Mouse (Mus musculus) CH12.LX (cell line): Measurements from ENCODE around the gene Hnf1a. TPM values are rescaled to one million over a fixed set of nuclear protein-coding genes. Genes with fewer than 3 reads are reported as not detected.

ENCODE experiments used
- DNase-seq: peaks from one replicate; pipeline ENCODE4 v3.0.0-alpha.2; 2013; ENCODE audit errors: extremely low read depth
- H3K27ac ChIP-seq: 2 replicates; pipeline ENCODE4 v1.5.1; 2012; ENCODE audit warnings: low read depth, mild to moderate bottlenecking, control low read depth, moderate library complexity; ENCODE audit not compliant: insufficient read depth
- H3K27me3 ChIP-seq: replicated peaks from 2 replicates; pipeline ENCODE3; 2012; ENCODE audit warnings: inconsistent platforms
- H3K36me3 ChIP-seq, 2 experiments: replicated peaks in 1 of 2; 2 replicates each; pipeline versions ENCODE3 to v1.6.1; 2012; ENCODE audit warnings: inconsistent platforms in 1 of 2, low read length in 1 of 2, mild to moderate bottlenecking in 1 of 2, mixed read lengths in 1 of 2, moderate library complexity in 1 of 2; ENCODE audit not compliant: control insufficient read depth in 1 of 2, insufficient read depth in 1 of 2
- H3K4me1 ChIP-seq, 2 experiments: 2 replicates each; pipeline ENCODE4 v1.6.1; 2012; ENCODE audit warnings: inconsistent platforms in 1 of 2, moderate library complexity in 1 of 2; ENCODE audit not compliant: insufficient read depth in 2 of 2, control insufficient read depth in 1 of 2
- H3K4me2 ChIP-seq: 2 replicates; pipeline ENCODE4 v1.6.1; 2012; ENCODE audit warnings: low read depth, mild to moderate bottlenecking, control low read depth; ENCODE audit not compliant: poor library complexity, insufficient read depth, severe bottlenecking
- H3K4me3 ChIP-seq, 3 experiments: fragments of 150-350 bp in 1 of 3; sonication (generic) in 1 of 3; replicated peaks in 1 of 3; 2 replicates each; pipeline versions ENCODE3 to v1.5.1; 2011 to 2012; ENCODE audit warnings: low read depth in 2 of 3, low read length in 2 of 3, mild to moderate bottlenecking in 2 of 3, moderate library complexity in 2 of 3, control low read depth in 1 of 3, improper control_type of control experiment in 1 of 3, inconsistent platforms in 1 of 3, mixed read lengths in 1 of 3; ENCODE audit not compliant: poor library complexity in 1 of 3
- H3K79me2 ChIP-seq: replicated peaks from 2 replicates; pipeline ENCODE4 v1.6.1; 2012; ENCODE audit warnings: mild to moderate bottlenecking, moderate library complexity; ENCODE audit not compliant: control insufficient read depth, poor library complexity, insufficient read depth, severe bottlenecking; ENCODE audit errors: extremely low read depth
- H3K9ac ChIP-seq: 2 replicates; pipeline ENCODE4 v1.6.1; 2012; ENCODE audit warnings: low read depth, mild to moderate bottlenecking, control low read depth, moderate library complexity; ENCODE audit not compliant: insufficient read depth
- H3K9me3 ChIP-seq: replicated peaks from 2 replicates; pipeline ENCODE3; 2012; ENCODE audit warnings: low read length, inconsistent platforms, mixed read lengths
- BHLHE40 ChIP-seq: IDR thresholded peaks from 2 replicates; pipeline ENCODE4 v1.6.1; 2011; ENCODE audit warnings: mild to moderate bottlenecking, low read depth, low read length, improper control_type of control experiment
- CHD1 ChIP-seq: IDR thresholded peaks from 2 replicates; pipeline ENCODE4 v1.6.1; 2012; ENCODE audit warnings: low read depth, low read length, improper control_type of control experiment, inconsistent platforms
- CHD2 ChIP-seq: IDR thresholded peaks from 2 replicates; pipeline ENCODE4 v1.6.1; 2011; ENCODE audit warnings: low read length, improper control_type of control experiment
- CTCF ChIP-seq, 2 experiments: IDR thresholded peaks in 1 of 2; conservative IDR thresholded peaks in 1 of 2; 2 replicates each; pipeline ENCODE4 v1.5.1; 2011 to 2012; ENCODE audit warnings: low read depth in 2 of 2, low read length in 2 of 2, improper control_type of control experiment in 1 of 2, inconsistent platforms in 1 of 2, mild to moderate bottlenecking in 1 of 2, moderate library complexity in 1 of 2
- ELF1 ChIP-seq: IDR thresholded peaks from 2 replicates; pipeline ENCODE4 v1.6.1; 2014; ENCODE audit warnings: low read depth, mild to moderate bottlenecking, inconsistent platforms, low read length, improper control_type of control experiment
- EP300 ChIP-seq: IDR thresholded peaks from 2 replicates; pipeline ENCODE4 v1.6.1; 2011; ENCODE audit warnings: low read length, improper control_type of control experiment
- GABPA ChIP-seq: IDR thresholded peaks from 2 replicates; pipeline ENCODE4 v1.6.1; 2012; ENCODE audit warnings: low read depth, low read length, improper control_type of control experiment, inconsistent platforms; ENCODE audit not compliant: insufficient replicate concordance
- JUND ChIP-seq: conservative IDR thresholded peaks from 2 replicates; pipeline ENCODE4 v1.6.1; 2011; ENCODE audit warnings: low read depth, low read length, improper control_type of control experiment
- KAT2A ChIP-seq: IDR thresholded peaks from 2 replicates; pipeline ENCODE4 v1.6.1; 2012; ENCODE audit warnings: low read length, improper control_type of control experiment, inconsistent platforms; ENCODE audit not compliant: insufficient replicate concordance
- MEF2A ChIP-seq: IDR thresholded peaks from 2 replicates; pipeline ENCODE4 v1.6.1; 2014; ENCODE audit warnings: low read depth, mild to moderate bottlenecking, inconsistent platforms, low read length, improper control_type of control experiment, borderline replicate concordance
- PAX5 ChIP-seq: IDR thresholded peaks from 2 replicates; pipeline ENCODE4 v1.6.1; 2012; ENCODE audit warnings: low read length, inconsistent platforms, mixed read lengths
- POLR2AphosphoS2 ChIP-seq: IDR thresholded peaks from 2 replicates; pipeline ENCODE4 v1.6.1; 2011; ENCODE audit warnings: low read depth, low read length, improper control_type of control experiment
- RCOR1 ChIP-seq: conservative IDR thresholded peaks from 2 replicates; pipeline ENCODE4 v1.6.1; 2012; ENCODE audit warnings: low read depth, mild to moderate bottlenecking, inconsistent platforms, low read length, improper control_type of control experiment
- SIN3A ChIP-seq: IDR thresholded peaks from 2 replicates; pipeline ENCODE4 v1.6.1; 2012; ENCODE audit warnings: low read length, improper control_type of control experiment, inconsistent platforms
- SMC3 ChIP-seq: IDR thresholded peaks from 2 replicates; pipeline ENCODE4 v1.6.1; 2011; ENCODE audit warnings: low read depth, low read length, improper control_type of control experiment
- TBP ChIP-seq: conservative IDR thresholded peaks from 2 replicates; pipeline ENCODE4 v1.6.1; 2011; ENCODE audit warnings: low read depth, low read length, improper control_type of control experiment
- TCF12 ChIP-seq: IDR thresholded peaks from 2 replicates; pipeline ENCODE4 v1.6.1; 2014; ENCODE audit warnings: low read depth, mild to moderate bottlenecking, inconsistent platforms, low read length, improper control_type of control experiment
- UBTF ChIP-seq: IDR thresholded peaks from 2 replicates; pipeline ENCODE4 v1.6.1; 2012; ENCODE audit warnings: low read depth, mild to moderate bottlenecking, inconsistent platforms, low read length, improper control_type of control experiment, moderate library complexity
- ZMIZ1 ChIP-seq: IDR thresholded peaks from 2 replicates; pipeline ENCODE4 v1.6.1; 2012; ENCODE audit warnings: low read depth, mild to moderate bottlenecking, inconsistent platforms, low read length, improper control_type of control experiment
- ZNF384 ChIP-seq: IDR thresholded peaks from 2 replicates; pipeline ENCODE4 v1.6.1; 2012; ENCODE audit warnings: low read depth, low read length, improper control_type of control experiment, inconsistent platforms
- dilution Hi-C: fragments of 300-500 bp; cut with MboI; formaldehyde crosslinking; loops from 2 replicates; pipeline ENCODE4 v1.14.3; 2020; ENCODE audit warnings: low sequenced_read_pairs; ENCODE audit not compliant: extremely low pct_unique_long_range_greater_than_20kb, extremely low pct_ligation_motif_present
- in situ Hi-C: fragments of 300-500 bp; cut with MboI; formaldehyde crosslinking; loops from 3 replicates; pipeline ENCODE4 v1.14.3; 2019; ENCODE audit warnings: low sequenced_read_pairs, low pct_ligation_motif_present, low pct_unique_long_range_greater_than_20kb, mixed read lengths
- polyA plus RNA-seq: library from polyadenylated mRNA; unstranded; fragments of >175 nt; gene quantifications from 2 replicates; pipeline ENCODE4 v1.2.1, GENCODE M21; 2012; ENCODE audit warnings: low read depth; ENCODE audit not compliant: insufficient read length
- total RNA-seq, 2 experiments: library from RNA; depleted of rRNA; stranded (reverse); fragments of 300-350 nt in 1 of 2; fragments of >200 nt in 1 of 2; gene quantifications; 2 replicates each; pipeline ENCODE4 v1.2.3; 2012 to 2014

Gene Hnf1a
- total and polyA plus RNA-seq, 3 experiments: not detected

GRCm38 (mm10) chr5:114916777-114917176 lies 54.1 kb downstream of the Hnf1a start:
- in situ Hi-C loops: loop anchor here (25.0 kb wide), 1 partner anchor 204 kb away; the partner anchor contains the start of gene Tchp
- Histone ChIP-seq H3K27ac (no peak overlapping the region), H3K9me3 (no peaks in the 10 kb centered on the region), H3K79me2 (no peaks in the 10 kb centered on the region), H3K4me1 (peaks cover 7 to 20% of the 10 kb centered on the region in 2 experiments), H3K9ac (no peak overlapping the region), H3K27me3 (no peaks in the 10 kb centered on the region), H3K4me2 (no peak overlapping the region), H3K36me3 (no peaks in the 10 kb centered on the region), H3K4me3 (no peak overlapping the region)
- TF ChIP-seq TCF12 (no peak), ZNF384 (no peak), BHLHE40 (no peak), POLR2AphosphoS2 (no peak), GABPA (no peak), UBTF (no peak), JUND (no peak), RCOR1 (no peak), SIN3A (no peak), CTCF (conservative IDR thresholded peaks at IDR 0.05 in 1 of 2, IDR thresholded peaks at IDR 0.05 in 1 of 2; ENCODE audit: low read depth in 2 of 2, low read length in 2 of 2) (no peak), ZMIZ1 (no peak)
- dilution Hi-C loops: no loop called here
- no peak for DNase-seq

- dilution Hi-C loops (no loop called here), in situ Hi-C loops (loop anchor here (25.0 kb wide), 1 partner anchor 204 kb away; the partner anchor contains the start of gene Tchp)
- Histone ChIP-seq H3K9me3 (no peaks in the 10 kb centered on the region), H3K4me1 (peaks cover 4 to 17% of the 10 kb centered on the region in 2 experiments; a peak in 2 of 4 replicates), H3K9ac (no peak overlapping the region), H3K79me2 (no peaks in the 10 kb centered on the region), H3K27me3 (no peaks in the 10 kb centered on the region), H3K4me2 (no peak overlapping the region), H3K36me3 (no peaks in the 10 kb centered on the region), H3K4me3 (no peak overlapping the region), H3K27ac (no peak overlapping the region)
- TF ChIP-seq MEF2A (no peak), EP300 (no peak), KAT2A (no peak), ZMIZ1 (no peak), ELF1 (no peak), JUND (no peak), POLR2AphosphoS2 (no peak), TCF12 (no peak), UBTF (no peak), SMC3 (no peak), CHD1 (no peak), CHD2 (no peak), TBP (no peak), PAX5 (no peak)
- DNase-seq: no peak
Observed at GRCm38 (mm10) chr5:114915854-114916253, 55.0 kb downstream of the Hnf1a start.
